Mouse (Mus musculus) myocyte (in vitro differentiated cells): ENCODE data around the gene Cbx4.

Source experiments
- CEBPB ChIP-seq: IDR thresholded peaks from 2 replicates; pipeline ENCODE4 v1.6.1; 2011; ENCODE audit warnings: mild to moderate bottlenecking, moderate library complexity; ENCODE audit not compliant: poor library complexity, insufficient read depth, severe bottlenecking
- MAX ChIP-seq: IDR thresholded peaks from one replicate; pipeline ENCODE4 v1.6.1; 2011; ENCODE audit warnings: low read depth, mild to moderate bottlenecking, control low read depth
- POLR2A ChIP-seq: IDR thresholded peaks from one replicate; pipeline ENCODE4 v1.6.1; 2011; ENCODE audit warnings: low read depth, mild to moderate bottlenecking, control low read depth, moderate library complexity; ENCODE audit not compliant: insufficient read length
- POLR2AphosphoS2 ChIP-seq: IDR thresholded peaks from one replicate; pipeline ENCODE4 v1.6.1; 2011; ENCODE audit warnings: low read depth, control low read depth; ENCODE audit not compliant: insufficient read length
- TCF12 ChIP-seq: IDR thresholded peaks from one replicate; pipeline ENCODE4 v1.6.1; 2011; ENCODE audit warnings: mild to moderate bottlenecking, control low read depth; ENCODE audit not compliant: poor library complexity, insufficient read depth, severe bottlenecking
- USF1 ChIP-seq: IDR thresholded peaks from one replicate; pipeline ENCODE4 v1.6.1; 2011; ENCODE audit warnings: low read depth, mild to moderate bottlenecking, control low read depth, moderate library complexity

DNA sequence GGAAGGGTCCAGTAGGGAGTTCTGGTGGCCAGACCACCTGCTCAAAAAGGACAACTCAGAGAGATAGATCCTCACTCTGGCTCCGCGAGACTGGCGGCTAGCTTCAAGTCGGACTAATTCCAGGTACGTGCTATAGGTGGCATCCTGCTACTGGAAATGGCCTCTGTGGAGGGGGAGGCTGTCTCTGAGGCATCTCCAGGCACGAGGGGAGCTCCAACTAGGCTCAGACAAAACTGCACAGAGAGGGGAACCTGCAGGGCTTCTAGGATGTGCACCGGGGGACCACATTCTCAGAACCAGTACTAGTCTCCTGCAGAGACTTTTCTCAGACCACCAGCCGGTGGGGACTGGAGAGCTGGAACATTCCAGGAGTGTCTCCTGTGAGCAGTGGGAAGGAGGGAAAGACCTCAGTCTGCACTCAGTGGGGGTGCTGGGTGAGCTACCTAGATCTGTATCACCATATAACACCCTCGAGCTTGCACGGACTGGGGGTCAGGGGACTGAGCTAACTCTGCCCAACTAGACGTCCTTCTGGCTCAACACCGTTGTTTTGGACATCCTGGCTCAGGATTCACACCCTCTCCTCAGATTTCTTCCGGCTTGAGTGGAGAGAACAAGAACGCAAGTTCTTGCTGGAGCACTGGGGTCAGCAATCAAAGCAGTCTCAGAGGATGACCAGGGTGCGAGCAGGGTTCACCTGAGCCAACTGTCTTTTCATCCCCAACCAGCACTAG lies 33.9 kb downstream of the Cbx4 start:
- TF ChIP-seq POLR2A (no peak), USF1 (no peak), CEBPB (no peak), MAX (no peak), TCF12 (no peak), POLR2AphosphoS2 (no peak)
